Mouse (Mus musculus): ENCODE data around the gene Mrpl53. TPM values are rescaled to one million over a fixed set of nuclear protein-coding genes. Genes with fewer than 3 reads are reported as not detected.

The Mrpl53 gene
- polyA plus RNA-seq, 1 experiment = 78.7 TPM

GRCm38 (mm10) chr6:83074979-83075378 lies 33.9 kb upstream of the Mrpl53 start:
- Histone ChIP-seq H3K4me1 (peaks cover 45% of the 10 kb centered on the region), H3K4me3 (replicated peaks) (no peak overlapping the region), H3K27me3 (replicated peaks) (peaks cover 57% of the 10 kb centered on the region), H3K9me3 (no peaks in the 10 kb centered on the region), H3K36me3 (replicated peaks; ENCODE audit: low read length) (peaks cover 5% of the 10 kb centered on the region)
- TF ChIP-seq GATA1 (IDR thresholded peaks at IDR 0.05; ENCODE audit: borderline replicate concordance, low read length) = no peak

GRCm38 (mm10) chr6:83077630-83078323 lies 31.1 kb upstream of the Mrpl53 start, which contains the start of gene Pcgf1:
TSS of gene Pcgf1 (plus strand) at chr6:83077869.
- Histone ChIP-seq H3K4me1 (peaks cover 23% of the 10 kb centered on the region), H3K36me3 (replicated peaks; ENCODE audit: low read length) (peaks cover 30% of the 10 kb centered on the region), H3K4me3 (replicated peaks) (peak within 1 kb of the TSS; percentile 99), H3K27me3 (replicated peaks) (peaks cover 32% of the 10 kb centered on the region), H3K9me3 (no peaks in the 10 kb centered on the region)
- TF ChIP-seq FLI1 (IDR thresholded peaks at IDR 0.05; ENCODE audit: low read length) = no peak
- TF ChIP-seq GATA1 (IDR thresholded peaks at IDR 0.05; ENCODE audit: borderline replicate concordance, low read length) = no peak

GRCm38 (mm10) chr6:83078324-83078858 lies 30.4 kb upstream of the Mrpl53 start:
- H3K36me3 ChIP-seq (replicated peaks; ENCODE audit: low read length) = peaks cover 32% of the 10 kb centered on the region
- H3K27me3 ChIP-seq (replicated peaks) = peaks cover 31% of the 10 kb centered on the region
- peaks cover 23% of the 10 kb centered on the region for H3K4me1 ChIP-seq
- no peaks in the 10 kb centered on the region for H3K9me3 ChIP-seq
- peak overlapping the region; percentile 99 for H3K4me3 ChIP-seq (replicated peaks)
- TF ChIP-seq GATA1 (IDR thresholded peaks at IDR 0.05; ENCODE audit: borderline replicate concordance, low read length) (peak; percentile 88), FLI1 (IDR thresholded peaks at IDR 0.05; ENCODE audit: low read length) (peak; percentile 63)

- peaks cover 32% of the 10 kb centered on the region for H3K36me3 ChIP-seq (replicated peaks; ENCODE audit: low read length)
- peaks cover 28% of the 10 kb centered on the region for H3K4me1 ChIP-seq
- H3K27me3 ChIP-seq (replicated peaks) = peaks cover 34% of the 10 kb centered on the region
- TF ChIP-seq GATA1 (IDR thresholded peaks at IDR 0.05; ENCODE audit: borderline replicate concordance, low read length) (no peak), FLI1 (IDR thresholded peaks at IDR 0.05; ENCODE audit: low read length) (no peak)
- no peaks in the 10 kb centered on the region for H3K9me3 ChIP-seq
- no peak overlapping the region for H3K4me3 ChIP-seq (replicated peaks)
Measured at GRCm38 (mm10) chr6:83080210-83080609, 28.6 kb upstream of the Mrpl53 start.

GRCm38 (mm10) chr6:83083497-83083896 lies 25.3 kb upstream of the Mrpl53 start:
- no peak for TF ChIP-seq GATA1 (IDR thresholded peaks at IDR 0.05; ENCODE audit: borderline replicate concordance, low read length)
- no peak for TF ChIP-seq FLI1 (IDR thresholded peaks at IDR 0.05; ENCODE audit: low read length)
- Histone ChIP-seq H3K9me3 (no peaks in the 10 kb centered on the region), H3K4me3 (replicated peaks) (no peak overlapping the region), H3K36me3 (replicated peaks; ENCODE audit: low read length) (peaks cover 32% of the 10 kb centered on the region), H3K27me3 (replicated peaks) (peaks cover 56% of the 10 kb centered on the region), H3K4me1 (peaks cover 45% of the 10 kb centered on the region)

- H3K4me3 ChIP-seq (replicated peaks) = no peak overlapping the region
- H3K36me3 ChIP-seq (replicated peaks; ENCODE audit: low read length) = peaks cover 32% of the 10 kb centered on the region
- H3K4me1 ChIP-seq = peaks cover 37% of the 10 kb centered on the region
- H3K27me3 ChIP-seq (replicated peaks) = peaks cover 62% of the 10 kb centered on the region
- TF ChIP-seq FLI1 (IDR thresholded peaks at IDR 0.05; ENCODE audit: low read length) (no peak), GATA1 (IDR thresholded peaks at IDR 0.05; ENCODE audit: borderline replicate concordance, low read length) (no peak)
- H3K9me3 ChIP-seq = no peaks in the 10 kb centered on the region
Measured at GRCm38 (mm10) chr6:83084477-83084876, 24.4 kb upstream of the Mrpl53 start.

- H3K4me1 ChIP-seq = peaks cover 31% of the 10 kb centered on the region
- peaks cover 78% of the 10 kb centered on the region for H3K27me3 ChIP-seq (replicated peaks)
- peaks cover 13% of the 10 kb centered on the region for H3K36me3 ChIP-seq (replicated peaks; ENCODE audit: low read length)
- TF ChIP-seq GATA1 (IDR thresholded peaks at IDR 0.05; ENCODE audit: borderline replicate concordance, low read length) = no peak
- TF ChIP-seq FLI1 (IDR thresholded peaks at IDR 0.05; ENCODE audit: low read length) = no peak
- peak within 1 kb of the TSS; percentile 89 for H3K4me3 ChIP-seq (replicated peaks)
- no peaks in the 10 kb centered on the region for H3K9me3 ChIP-seq
Measured at GRCm38 (mm10) chr6:83086121-83087035, 22.5 kb upstream of the Mrpl53 start, which contains the start of gene Lbx2. TSS of gene Lbx2 (plus strand) at chr6:83086367.

- no peak for TF ChIP-seq FLI1 (IDR thresholded peaks at IDR 0.05; ENCODE audit: low read length)
- no peak for TF ChIP-seq GATA1 (IDR thresholded peaks at IDR 0.05; ENCODE audit: borderline replicate concordance, low read length)
- Histone ChIP-seq H3K4me1 (peaks cover 32% of the 10 kb centered on the region), H3K9me3 (no peaks in the 10 kb centered on the region), H3K27me3 (replicated peaks) (peaks cover 78% of the 10 kb centered on the region), H3K4me3 (replicated peaks) (peak overlapping the region; percentile 89), H3K36me3 (replicated peaks; ENCODE audit: low read length) (peaks cover 6% of the 10 kb centered on the region)
Measured at GRCm38 (mm10) chr6:83087205-83087925, 21.5 kb upstream of the Mrpl53 start.

GRCm38 (mm10) chr6:83087926-83088260 lies 20.9 kb upstream of the Mrpl53 start:
- TF ChIP-seq FLI1 (IDR thresholded peaks at IDR 0.05; ENCODE audit: low read length) = no peak
- TF ChIP-seq GATA1 (IDR thresholded peaks at IDR 0.05; ENCODE audit: borderline replicate concordance, low read length) = no peak
- Histone ChIP-seq H3K4me1 (peaks cover 38% of the 10 kb centered on the region), H3K36me3 (replicated peaks; ENCODE audit: low read length) (peaks cover under 1% of the 10 kb centered on the region), H3K4me3 (replicated peaks) (peak overlapping the region; percentile 89), H3K9me3 (no peaks in the 10 kb centered on the region), H3K27me3 (replicated peaks) (peaks cover 79% of the 10 kb centered on the region)

Measured in megakaryocyte, embryonic 14.5 days (primary cell).